Mouse (Mus musculus): ENCODE measurements around the gene Gid8.

Gene Gid8

DNA sequence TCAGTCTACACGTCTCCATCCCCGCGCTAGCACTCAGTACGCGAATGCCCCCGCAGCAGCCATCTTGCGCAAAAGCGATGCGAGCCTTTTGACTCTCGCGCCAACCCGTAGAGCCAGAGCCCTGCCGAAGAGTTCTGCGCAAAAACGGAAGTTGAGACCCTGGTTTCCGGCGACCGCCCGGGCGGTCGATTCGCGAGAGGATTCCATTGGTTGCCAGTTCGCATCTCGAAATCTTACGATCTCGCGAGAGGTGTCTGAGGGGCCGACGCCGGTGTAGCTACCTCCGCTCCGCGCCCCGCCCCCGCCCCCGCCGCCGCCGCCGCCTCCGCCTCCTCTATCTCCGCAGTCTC is at the start of gene Gid8, which contains the start of gene Dido1:
Gene Gid8, plus strand, starts transcription at position 195 of the 350 bp plus-strand sequence.
Gene Dido1, minus strand, starts transcription at position 77 of the 350 bp plus-strand sequence.
- peak; percentile 99 for DNase-seq (ENCODE audit: low read depth, low spot score)

DNA sequence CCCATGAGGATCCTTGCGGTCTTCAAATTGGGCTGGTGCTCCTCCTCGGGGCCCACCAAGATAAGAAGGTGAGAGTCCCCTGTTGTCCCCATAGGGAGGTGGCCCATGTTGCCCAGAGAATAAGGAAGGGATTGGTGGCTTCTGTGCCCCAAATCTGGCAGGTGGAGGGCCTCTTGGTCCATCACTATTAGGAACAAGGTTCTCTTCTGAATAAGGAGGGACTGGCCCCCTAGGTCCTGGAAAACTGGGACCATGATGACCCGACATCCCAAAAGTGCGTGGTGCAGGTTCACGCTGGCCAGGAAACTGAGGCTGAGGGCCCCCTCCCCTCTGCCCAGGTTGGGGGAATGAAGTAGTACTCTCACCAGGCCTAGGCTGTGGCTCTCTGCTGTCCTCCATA is 49.4 kb upstream of the Gid8 start:
- DNase-seq (ENCODE audit: low read depth, low spot score) = no peak

DNA sequence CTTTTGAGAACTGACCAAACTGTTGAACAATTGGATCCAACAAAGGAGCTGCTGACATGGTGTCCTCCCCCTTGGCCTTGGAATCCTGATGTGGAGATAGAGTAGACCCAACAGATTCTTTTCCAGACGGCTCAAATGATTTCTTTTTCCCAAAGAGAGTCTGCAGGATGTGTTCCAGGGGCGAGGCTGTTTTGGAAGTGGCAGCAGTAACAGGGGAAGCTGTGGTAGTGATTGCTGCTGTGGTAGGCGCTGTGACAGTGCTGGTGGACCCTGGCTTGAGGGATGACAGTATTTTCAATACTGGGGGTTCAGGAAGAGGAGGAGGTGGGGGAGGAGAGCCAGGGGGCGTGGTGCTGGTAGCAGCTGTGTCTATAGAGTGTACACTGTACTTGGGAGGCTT is 47.9 kb upstream of the Gid8 start:
- no peak for DNase-seq (ENCODE audit: low read depth, low spot score)

DNA sequence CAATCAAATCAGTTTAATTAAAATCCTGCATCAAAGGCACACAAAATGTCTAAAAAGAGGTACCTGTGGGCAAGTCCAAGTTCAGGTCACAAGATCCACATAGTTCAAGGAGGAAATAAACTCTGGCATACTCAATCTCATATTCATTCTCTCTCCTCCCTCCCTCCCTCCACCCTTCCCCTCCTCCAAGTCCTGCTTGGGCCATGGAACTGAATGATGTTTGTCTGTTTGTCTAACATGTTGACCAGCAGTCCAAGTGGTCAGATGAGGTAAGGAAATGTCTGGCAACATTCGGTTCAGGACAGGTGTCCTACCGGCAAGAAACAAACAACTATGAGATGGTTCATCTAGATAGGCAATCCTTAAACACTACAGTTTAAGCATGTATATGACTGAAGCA is 33.2 kb upstream of the Gid8 start:
- DNase-seq (ENCODE audit: low read depth, low spot score) = no peak

DNA sequence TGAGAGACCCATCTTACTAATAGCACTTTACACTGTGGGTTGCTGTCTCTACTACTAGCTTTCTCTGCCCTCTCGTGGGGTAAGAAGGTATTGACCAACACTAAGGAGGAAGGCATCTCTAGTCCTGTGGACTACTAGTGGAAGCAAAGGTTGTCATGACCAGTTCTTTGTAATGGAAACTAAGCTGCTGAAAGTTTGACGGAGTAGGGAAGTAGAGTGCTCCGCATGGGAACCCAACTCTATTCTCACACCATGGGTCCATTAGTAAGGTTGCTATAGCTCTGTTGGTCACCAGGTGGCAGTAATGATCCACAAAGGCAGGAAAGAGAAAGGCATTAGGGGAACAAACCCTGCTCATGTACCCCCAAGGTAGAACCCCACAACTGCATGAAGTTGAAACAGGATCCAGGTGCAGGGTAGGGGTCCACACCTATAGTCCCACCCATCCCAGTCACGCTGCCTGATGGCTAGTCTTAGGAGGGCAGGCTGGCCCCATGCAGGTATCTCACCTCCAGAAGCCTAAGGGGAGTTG is 31.2 kb upstream of the Gid8 start:
- peak; percentile 93 for DNase-seq (ENCODE audit: low read depth, low spot score)

DNA sequence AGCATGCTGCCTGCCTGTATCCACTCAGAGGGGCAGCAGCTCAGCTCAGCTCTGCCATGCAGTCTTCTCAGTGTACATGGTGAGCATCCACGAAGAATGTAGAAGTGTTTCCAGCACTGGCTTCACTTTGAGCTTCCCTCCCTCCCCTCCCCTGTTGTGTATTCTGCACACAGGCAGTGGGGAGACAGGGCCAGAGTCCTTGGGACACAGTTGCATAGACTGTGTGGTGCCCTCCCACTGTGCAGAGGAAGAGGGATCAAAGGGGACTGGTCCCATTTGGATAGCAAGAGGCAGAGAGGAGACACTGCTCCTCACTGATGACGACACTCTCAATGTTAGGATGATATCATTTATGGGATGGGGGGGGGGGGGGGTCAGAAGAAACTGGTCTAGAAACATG is 28.7 kb upstream of the Gid8 start:
- DNase-seq (ENCODE audit: low read depth, low spot score) = peak; percentile 53

DNA sequence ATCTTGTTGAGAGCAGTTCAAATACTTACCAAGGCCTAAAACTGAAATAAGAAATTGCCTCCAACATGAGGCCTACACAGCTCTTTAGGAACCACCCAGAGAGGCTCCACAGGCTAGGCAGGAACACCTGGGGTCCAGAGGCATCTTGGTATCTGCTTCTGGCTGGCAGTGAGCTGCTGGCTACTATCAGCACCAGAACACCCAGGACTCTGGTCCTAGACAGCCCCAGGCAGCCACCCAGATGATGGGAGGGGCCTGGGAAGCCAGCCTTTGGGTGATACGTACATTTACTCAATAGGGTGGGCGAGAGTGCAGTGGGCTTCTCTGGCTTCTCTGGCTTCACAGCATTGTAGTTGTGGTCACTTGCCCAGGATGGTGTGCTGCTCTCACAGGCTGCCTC is 26.4 kb upstream of the Gid8 start:
- DNase-seq (ENCODE audit: low read depth, low spot score) = no peak

DNA sequence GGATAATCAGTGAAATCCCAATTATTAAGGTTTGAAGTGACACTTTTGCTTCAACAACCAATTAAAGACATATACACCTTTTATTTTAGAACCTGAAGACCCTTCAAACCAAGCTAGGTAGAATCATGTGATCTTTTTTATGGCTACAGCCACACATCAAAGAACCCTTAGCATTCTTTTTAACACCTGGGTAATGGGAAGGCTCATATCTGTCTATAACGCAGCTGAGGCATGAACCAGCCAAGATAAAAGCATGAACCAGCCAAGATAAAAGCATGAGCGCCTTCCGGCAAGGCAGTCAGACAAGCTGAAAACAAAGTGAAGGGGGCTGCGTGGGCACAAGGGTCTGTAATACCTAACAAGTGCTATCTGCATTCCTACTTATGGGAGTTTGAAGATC is 25.9 kb upstream of the Gid8 start:
- DNase-seq (ENCODE audit: low read depth, low spot score) = no peak

DNA sequence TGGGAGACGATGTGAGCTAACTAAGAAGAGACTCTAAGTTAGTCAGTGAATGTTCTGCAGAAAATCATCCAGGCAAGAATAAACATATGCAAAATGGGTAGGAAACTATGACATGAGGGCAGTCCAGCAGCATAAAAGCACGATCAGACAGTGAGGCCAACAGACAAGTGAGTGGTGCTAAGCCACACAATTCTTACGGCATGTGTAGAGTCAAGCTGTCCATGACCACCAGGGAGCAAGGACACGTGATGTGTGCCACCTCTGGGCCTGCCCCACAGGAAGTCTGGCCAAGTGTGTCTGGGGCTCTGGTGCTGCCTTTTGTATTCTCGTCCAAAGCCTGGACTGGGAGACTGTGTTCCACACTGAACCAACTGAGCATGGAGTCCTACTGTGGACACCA is 20.1 kb upstream of the Gid8 start:
- DNase-seq (ENCODE audit: low read depth, low spot score) = no peak

DNA sequence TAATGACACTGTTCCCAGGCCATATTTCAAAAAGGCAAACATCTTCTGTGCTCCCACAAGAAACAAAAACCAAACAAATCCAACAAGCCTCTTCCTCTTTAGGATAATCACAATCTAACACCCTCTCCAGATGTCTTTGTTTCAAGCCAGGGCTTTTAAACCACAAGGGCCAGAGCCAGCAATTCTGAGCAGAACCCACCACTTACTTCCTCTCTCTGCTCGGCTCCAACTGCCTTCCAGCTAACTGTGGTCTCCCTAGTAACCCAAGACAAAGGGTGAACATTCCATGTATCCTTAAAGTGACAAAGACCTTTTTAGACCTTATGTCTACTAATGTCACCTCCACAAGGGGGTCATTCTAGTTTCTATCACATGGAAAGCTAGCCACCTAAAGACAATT is 17.3 kb upstream of the Gid8 start:
- DNase-seq (ENCODE audit: low read depth, low spot score) = peak; percentile 57

DNA sequence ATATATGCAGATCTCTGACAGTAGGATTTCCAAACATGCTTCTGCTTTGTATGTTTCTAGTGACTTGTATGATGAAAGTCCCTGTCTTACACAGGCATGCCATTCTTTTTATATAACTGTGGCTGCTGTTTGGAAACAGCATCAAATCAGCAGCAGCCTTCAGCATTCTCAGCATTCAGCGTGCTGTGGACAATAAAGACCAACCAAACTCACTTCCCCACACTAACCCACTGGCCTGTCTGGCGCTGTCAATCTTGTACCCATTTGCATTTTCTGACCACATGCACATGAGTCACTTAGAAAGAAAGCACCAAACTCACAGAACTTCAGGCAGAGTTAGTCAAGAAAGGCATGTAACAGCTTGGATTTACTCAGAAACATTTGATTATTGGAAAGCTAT is 14.7 kb upstream of the Gid8 start:
- DNase-seq (ENCODE audit: low read depth, low spot score) = no peak

DNA sequence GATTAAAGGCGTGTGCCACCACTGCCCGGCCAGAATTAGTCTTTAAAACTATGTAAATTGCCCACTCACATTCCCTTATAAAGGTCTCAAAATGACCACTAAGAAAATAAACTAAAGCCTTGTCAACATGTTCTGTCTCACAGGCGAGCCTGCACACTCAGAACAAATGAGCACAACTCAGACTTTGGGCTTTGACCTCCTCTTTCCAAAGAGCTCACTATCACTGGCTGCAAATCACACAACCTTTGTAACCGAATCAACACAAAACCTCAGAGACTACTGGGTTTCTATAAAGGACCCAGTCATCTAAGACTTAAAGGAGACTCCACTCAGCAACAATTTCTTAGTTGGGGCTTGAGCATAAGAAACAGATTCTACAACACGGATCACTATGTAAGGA is 9.5 kb upstream of the Gid8 start:
- no peak for DNase-seq (ENCODE audit: low read depth, low spot score)

DNA sequence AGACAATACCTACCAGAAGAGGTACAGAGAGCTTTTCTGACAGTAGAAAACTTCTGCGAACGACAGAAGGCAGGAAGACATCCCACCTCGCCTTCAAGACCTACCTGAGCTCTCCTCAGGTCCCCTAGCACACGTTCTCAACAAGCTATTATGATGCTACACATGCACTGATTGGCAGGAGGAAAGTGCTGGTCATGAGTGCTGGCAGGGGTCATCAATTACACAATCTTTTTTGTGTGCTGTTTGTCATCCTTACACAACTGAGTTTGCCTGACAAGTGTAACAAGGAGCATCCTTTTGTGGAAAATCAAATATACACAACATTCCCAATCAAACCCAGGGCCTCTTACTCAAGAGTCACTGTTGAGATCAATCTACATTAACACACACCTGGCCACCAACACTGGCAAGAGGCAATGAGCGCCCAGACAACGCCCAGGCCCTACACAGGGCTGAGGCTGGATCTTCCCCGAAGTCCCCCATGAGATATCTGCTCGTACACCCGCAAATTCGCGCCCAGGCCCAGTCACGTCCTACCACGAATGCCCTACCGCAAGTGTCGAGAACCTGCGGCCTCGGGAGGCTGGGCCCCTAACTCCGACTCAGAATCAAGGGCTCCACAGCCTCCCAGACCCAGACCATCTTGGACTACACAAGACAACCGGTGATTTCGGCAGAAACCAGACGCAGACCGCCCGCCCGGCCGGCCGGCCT is 8.7 kb upstream of the Gid8 start:
- DNase-seq (ENCODE audit: low read depth, low spot score) = peak; percentile 47

DNA sequence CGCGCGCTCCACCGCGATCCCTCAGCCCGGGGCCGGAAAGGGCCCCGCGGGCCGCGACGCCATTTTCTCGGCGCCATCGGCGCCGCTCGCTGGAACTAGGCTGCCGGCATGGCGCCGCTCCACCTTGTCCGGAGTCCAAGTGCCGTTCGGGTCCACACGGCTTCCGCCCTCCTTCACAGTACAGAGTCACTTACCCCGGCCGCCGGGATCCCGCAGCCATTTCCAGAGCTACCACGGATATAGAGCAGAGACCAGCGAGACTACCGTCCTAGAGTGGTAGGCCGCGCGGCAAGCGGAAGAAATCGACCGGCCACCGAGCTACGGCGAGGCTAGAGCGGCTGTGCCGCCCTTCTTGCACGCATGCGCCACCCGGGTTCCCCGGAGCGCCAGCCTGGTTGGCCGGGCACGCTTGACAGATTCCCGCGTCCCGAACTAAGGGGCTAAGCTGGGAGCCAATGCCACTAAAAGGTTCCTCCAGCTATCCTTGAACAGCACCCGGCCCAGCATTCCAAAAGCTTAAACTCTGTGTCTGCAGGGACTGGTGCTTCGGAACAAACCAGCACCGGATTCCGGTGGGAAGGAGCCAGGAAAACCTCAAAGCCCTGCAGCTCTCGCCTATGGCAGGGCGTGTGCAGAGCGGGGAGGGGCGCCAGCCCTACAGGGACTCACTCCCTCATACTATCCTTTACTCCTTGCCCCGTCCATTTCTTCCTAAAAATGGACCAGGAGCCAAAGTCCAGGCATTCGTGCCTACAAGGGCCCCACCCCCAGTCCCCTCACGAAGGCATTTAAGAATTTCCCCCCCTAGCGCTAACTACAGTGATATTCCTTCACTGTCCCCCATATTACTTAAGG is 7.9 kb upstream of the Gid8 start:
- peak; percentile 91 for DNase-seq (ENCODE audit: low read depth, low spot score)

DNA sequence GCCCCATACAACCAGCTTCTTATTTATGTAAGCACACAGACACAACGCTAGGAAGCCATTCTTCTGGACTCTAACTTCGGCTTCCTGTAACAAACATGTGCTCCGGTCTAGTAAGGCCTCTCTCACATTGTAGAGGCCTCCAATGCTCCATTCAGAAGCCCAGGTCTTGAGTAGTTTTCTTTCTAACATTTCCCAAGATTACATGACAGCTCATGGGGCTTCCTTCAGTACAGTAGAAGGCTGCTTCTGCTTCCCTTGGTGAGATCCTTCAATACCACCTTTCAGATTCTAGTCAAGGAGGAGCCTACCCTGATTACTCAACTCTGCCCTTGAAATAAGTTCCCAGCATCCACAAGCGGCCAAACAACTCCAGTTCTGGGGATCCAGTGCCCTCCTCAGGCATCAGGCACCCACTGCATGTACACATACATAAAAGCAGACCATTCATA is 7.2 kb upstream of the Gid8 start:
- DNase-seq (ENCODE audit: low read depth, low spot score) = peak; percentile 42

DNA sequence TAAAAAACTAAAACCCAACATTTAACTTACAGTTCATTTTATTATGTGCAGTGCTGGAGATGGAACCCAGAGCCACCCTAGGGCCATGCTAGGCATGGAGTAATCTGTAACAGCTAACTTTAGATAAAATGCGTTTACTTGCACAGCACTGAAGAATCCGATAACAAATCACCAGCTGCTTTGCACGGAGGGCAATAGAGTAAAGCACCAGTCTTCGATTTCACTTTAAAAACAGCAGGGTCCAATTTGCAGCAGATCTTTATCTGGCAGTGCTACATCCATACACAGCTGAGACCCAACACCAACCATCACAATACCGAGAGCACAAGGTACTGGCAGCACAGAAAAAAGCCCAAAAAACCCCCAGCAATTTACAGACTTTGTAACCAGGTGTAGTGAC is 6.7 kb upstream of the Gid8 start:
- DNase-seq (ENCODE audit: low read depth, low spot score) = no peak

DNA sequence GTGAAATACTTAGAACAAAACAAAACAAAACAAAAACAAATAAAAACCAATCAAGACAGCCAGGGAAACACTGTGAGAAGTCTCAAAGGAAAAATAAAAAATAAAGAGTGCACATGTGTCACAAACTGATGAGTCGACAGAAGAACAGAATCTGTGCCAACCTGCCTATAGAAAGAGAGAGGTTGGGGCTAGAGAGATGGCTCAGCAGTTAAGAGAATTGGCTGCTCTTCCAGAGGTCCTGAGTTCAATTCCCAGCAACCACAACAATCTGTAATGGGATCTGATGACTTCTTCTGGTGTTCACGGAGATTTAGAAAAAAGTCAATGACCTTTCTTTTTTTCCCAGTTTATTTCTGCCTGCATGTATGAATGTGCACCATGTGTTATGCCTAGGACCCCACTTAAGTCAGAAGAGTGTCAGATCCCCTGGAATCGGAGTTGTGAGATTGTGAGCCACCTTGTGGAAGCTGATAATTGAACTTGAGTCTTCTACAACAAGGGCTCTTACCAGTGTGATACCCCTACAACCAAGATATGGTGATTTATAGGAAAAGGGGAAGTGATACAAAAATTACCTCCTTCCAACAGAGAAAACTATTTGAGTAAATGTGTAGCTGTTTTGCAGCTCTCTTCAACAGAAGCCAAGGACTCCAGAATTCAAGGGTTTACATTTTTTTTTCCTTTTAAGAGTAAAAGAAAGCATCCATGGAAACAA is 6.1 kb upstream of the Gid8 start:
- DNase-seq (ENCODE audit: low read depth, low spot score) = no peak

DNA sequence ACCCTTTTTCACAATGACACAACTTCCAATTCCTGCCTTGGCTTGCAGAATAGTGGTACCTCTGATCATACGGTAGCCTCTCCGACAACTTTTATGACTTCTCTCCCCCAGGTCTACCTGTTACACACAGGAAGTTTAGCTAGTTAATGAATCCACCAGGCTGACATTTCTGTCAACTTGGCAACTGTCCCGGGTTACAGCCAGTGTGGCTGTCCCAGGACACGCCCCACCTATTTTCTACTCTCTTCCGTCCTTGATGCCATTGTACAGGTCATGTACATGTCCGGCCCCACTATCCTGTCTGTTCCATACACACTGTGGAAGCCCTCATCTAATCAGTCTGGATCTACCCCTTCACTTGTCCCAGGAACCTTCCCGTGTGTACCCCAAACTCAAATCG is 5.3 kb upstream of the Gid8 start:
- DNase-seq (ENCODE audit: low read depth, low spot score) = peak; percentile 38

DNA sequence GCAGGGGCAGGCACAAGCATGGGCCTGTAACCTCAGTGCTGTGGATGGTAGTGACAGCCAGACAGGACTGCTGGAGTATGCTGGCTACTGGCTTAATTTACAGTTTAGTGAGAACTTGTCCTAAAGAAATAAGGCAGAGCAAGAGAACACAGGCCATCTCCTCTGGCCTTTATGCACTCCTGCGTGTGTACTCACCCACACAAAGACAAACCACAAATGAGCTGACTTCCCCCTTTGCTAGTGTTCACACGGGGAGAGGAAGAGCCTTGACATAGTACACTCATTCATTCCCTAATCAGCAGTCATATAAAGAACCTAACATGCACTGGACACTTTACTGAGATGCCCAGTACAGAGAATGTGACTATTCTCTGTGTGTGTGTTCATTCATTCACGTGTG is 4.9 kb upstream of the Gid8 start:
- DNase-seq (ENCODE audit: low read depth, low spot score) = no peak

DNA sequence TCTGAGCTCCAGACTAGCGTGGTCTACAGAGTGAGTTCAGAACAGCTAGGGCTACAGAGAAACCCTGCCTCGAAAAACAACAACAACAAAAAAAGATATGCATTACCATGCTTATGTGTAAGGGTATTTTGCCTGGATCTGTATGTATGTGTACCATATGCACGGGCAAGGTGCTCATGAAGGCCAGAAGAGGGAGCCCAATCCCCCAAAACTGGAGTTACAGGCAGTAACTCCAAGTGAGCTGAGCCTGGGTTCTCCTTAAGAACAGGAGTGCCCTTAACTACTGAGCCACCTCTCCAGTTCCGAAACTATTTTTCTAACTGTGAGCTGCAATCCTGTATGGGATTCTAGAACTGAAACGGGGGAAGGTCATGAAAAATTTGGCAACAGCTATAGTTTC is 3.9 kb upstream of the Gid8 start:
- peak; percentile 81 for DNase-seq (ENCODE audit: low read depth, low spot score)

DNA sequence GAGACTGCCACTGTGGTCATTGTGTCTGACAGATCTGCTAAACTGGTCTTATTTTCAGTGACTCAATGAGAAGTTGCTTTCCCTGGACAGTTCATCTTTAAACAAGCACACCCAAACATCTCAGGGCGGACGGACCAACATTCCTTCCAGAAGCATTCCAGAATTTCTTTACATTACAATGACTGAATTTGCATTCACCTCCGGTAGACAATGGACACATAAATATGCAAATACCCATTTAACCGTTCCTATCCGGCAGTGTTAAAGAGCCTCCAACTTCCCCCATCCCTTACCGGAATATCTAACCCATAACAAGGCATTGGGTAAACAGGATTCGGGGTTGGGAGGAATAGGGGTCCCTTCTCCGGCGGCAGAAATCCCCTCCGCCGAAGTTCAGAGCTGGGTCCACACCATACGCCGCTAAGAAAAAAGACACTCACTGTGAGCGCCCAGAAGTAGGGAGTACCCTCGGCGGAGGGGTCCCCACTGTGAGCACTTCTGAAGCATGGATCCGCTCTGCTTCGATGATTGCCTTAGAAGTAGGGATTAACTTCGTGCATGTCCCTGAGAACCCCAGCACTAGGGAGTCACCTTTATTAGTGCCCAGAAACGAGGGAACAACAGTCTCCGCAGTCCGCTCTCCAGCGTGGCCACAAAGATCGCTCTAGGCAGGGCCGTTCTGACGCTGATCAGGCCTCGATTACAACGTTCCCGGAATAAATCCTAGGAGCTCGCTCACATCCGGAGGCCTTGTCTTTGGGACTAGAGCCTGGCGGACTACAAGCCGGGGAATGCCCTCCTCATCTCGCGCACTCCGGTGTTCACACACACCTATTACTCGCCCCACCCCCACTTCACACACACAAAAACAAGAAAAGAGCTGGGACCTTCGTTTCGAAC is 644 bp upstream of the Gid8 start:
- DNase-seq (ENCODE audit: low read depth, low spot score) = peak; percentile 96
